Mouse (Mus musculus) cerebellum, adult 11-12 months (tissue): Measurements from ENCODE around the gene Nemf.
A peak's percentile ranks its signal among the peaks of the same experiment; 100 is the strongest.
"Not testable (repeated sequence)": the region's sequence is repeated elsewhere in the genome, so short reads cannot be mapped to it uniquely, and the experiment has no call there.

Experiments used
- DNase-seq: peaks from one replicate; pipeline ENCODE4 v3.0.0; 2022

Nemf gene

DNA sequence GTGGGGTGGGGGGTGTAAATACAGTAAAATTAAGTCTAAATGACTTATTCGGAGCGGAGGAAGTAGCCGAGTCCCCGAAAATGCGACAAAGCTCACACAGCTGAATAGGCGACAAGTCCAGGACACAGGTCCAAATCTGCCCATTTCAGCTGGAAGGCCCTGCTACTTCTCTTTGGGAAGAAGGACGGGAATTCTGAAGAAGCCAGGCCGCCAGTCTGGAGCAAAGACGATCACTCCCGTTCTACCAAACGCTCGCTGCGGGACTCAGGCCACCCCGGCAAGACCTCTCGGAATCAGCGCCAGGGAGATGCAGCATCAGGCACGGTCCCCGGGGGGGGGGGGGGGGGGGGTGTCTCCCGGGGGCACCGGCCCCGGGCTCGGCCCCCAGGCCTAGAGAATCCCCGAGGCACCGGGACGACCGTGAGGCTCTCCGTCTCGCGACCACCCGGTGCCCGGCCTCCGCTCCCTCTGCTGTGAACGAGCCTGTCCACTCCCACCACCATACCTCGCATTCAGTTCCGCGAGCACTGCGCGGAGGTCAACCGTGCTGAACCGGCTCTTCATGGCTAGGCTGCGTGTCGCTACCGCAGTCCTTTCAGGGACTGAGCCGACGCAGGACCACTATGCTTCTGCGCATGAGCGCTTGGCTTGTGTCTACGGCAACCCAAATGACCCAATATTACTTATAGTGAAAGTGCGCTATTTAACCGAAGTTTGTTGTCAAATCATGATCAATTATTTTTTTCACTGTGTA lies at the start of gene Nemf:
Gene Nemf, minus strand, starts transcription at position 620 of the 754 bp plus-strand sequence.
- peak; percentile 84 for DNase-seq

DNA sequence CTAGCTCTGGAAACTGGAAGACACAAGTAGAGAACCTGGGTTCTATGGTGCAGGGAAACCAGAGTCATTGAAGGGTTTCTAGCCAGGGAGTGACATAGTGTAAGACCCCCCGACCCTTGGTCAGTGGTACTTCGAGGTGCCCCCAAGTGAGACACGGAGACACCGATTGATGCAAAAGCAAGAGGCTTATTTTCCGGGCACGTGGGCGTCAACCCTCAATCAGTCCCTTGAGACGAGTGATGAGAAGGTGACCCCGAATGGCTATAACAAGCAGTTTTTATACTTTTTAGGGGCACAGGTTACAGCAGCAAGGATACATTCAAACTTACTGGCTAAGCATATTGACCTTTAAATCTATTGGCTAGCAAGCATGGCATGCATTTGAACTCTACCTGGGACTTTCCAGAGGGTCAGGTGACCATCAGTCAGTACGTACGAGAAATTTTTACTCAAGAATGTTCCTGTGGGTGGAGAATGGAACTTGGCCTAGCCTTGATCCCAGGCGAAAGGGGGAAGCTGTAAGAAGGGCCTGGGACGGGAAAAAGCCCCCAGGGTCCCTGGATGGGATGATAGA lies 45.7 kb upstream of the Nemf start:
- no peak for DNase-seq

DNA sequence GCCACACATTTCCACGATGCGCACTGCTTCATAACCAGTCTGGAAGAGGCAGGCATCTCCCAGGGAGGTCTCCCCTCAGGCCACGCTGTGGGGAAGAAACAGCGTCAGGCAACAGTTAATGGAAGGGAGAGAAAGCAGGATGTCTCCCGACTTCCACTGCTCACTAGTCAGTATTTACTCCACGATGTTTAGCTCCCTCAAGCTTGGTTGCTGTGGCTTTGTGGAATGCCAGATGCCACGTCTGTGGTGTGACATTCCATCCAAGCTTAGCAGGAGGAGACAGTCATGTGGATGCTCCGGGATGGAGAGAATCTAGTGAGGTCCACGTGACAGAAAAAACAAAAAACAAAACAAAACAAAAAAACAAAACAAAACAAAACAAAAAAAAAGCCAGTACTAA lies 45.1 kb upstream of the Nemf start:
- no peak for DNase-seq

DNA sequence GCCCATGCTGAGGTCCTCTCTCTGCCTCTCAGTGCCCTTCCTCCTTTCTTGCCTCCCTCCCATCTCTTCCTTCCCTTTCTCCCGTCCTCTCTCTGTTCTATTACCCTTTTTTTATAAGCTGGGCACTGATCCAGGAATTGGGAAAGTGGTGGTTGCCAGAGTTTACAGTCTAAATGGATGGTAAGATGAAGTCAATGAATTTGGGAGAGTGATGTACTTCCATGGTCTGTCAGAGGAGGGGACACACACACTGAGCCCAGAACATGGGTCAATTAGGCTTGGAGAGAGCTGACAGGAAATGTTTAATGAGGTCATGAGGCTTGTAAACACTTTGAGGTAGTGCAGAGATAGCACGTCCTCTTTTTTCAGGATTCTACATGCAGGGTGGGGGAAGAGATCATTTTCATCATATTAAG lies 43.9 kb upstream of the Nemf start:
- DNase-seq = no peak

DNA sequence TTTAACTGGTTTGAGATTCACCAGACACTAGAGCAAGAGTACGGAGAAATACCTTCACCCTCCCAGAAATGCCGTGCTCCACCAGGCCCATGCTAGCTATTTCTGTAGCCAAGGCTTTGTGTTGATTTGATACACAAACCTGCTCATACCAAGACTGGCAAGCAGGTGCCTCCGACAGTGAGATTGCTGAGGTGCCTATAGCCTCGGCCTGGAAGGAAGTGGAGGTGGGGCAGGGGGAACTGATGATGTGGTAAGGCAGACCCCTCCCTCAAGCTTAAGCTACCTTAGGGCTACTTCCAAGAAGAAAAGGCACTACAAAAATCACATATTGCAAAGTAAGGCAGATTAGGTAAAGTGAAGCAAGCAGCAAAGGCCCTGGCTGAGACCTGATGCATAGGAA lies 43.4 kb upstream of the Nemf start:
- no peak for DNase-seq

DNA sequence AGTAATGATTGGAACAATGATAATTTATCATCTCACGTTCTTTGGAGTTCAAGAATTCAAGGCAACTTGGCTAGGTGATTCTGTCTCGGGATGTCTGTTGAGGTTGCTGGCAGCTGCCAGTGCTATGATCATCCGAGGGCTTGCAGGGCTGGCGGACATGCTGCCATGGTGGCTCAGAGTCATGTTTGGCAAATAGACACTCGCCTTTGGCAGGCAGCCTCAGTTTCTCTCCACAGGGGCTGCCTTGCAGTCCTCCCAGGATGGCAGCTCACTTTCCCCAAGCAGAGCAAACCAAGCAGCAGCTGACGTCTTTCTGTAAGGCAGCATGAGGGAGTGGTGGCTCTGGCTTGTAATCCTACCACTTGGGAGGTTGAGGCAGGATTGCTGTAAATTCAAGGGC lies 37.5 kb upstream of the Nemf start:
- DNase-seq = peak; percentile 95

DNA sequence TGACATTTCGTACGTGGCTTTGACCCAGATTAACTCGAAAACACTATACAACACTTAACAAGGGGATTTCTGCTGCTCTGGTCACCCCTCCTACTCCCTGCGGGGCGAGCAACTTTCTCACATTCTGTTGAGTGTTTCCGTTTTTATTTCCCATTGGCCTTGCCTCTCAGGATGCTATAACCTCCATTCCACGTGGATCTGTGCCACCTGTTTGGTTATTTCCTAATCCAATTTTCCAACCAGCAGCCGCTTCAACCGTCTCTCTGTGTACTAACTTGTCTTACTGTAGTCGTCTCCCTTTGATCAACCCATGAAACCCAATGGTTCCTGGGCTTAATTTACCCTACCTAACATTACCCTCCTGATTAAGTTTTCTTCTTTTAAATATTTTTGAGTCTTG lies 36.1 kb upstream of the Nemf start:
- DNase-seq = no peak

DNA sequence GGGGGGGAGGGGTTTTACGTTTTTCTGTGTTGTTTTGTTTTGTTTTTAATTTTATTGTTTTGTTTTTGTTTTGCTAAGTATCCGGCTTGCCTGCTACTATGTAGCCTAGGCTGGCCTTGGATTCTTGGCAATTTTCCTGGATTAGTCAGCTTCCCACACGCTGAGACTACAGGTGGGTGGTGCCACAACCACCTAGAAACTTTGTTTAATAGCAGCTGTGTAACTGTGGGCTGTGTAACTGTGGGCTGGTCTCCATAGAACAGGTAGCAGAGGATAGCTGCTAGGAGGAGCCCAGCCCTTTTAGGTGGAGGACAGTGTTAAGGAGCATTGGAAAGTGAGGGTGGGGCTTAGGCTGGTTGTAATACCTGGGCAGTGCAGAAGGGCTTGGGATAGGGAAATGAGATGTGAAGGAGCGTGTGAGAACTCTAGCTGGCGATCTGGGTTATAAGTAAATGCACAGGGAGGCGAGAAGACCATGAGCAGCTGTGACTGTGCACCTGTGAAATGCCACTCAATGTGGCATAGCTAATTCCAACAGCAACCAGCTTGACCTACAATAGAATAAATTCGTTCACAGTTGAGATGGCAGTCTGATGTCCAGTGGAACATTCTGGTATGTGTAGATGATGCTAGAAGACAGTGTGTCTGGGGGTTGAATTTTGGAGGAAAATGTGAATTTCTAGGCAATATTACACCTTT lies 33.2 kb upstream of the Nemf start:
- DNase-seq = no peak

DNA sequence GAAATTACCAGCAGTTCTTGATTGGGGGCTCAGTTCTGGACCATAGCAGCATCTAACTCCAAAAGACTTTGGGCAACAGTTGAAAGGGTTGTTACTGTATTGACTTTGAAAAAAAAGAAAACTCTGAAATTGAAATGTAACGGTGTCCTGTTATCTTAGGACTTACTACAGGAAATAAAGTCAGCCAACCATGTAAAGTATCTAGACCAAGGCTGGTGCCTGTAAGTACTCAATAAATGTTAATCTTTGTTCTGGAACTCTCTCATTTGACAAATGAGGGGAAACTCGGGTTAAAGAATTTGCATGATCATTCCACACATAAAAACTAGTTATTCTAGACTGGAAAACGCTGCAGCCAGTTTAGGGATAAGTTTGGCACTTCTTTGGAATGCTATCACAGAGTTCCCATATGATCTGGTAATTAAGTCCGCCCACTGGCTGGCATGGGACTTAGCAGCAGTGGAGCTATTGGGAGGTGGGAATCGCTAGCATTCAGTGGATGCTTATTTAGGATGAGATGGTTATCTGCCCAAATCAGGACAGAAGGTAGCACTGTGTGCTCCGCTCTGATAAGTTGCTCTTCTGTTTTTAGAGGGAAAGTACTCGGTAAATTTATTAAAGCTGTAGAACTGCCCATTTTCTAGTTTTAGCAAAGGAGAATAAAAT lies 32.4 kb upstream of the Nemf start:
- DNase-seq = no peak

DNA sequence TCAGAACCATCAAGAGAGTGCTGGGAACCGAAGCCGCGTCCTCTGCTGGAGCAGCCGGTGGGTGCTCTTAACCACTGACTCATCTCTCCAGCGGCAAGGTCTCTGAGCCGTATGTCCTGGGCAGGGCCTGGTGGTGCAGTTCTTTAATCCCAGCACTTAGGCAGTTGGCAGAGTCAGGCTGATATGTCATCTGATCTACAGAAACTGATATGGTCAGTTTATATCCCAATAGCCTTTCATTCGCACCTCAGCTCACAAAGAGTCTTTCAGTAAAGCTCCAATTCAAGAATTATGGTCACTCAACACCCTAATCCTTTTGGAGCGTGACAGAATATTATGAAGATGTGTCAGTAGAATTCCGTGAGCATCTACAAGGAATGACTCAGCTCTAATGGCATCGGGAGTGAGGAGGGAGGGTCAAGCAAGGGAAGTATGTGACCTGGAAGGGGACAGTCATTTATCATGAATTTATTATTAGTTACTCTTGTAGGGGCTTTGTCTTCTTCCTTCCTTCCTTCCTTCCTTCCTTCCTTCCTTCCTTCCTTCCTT lies 31.4 kb upstream of the Nemf start:
- DNase-seq = no peak

DNA sequence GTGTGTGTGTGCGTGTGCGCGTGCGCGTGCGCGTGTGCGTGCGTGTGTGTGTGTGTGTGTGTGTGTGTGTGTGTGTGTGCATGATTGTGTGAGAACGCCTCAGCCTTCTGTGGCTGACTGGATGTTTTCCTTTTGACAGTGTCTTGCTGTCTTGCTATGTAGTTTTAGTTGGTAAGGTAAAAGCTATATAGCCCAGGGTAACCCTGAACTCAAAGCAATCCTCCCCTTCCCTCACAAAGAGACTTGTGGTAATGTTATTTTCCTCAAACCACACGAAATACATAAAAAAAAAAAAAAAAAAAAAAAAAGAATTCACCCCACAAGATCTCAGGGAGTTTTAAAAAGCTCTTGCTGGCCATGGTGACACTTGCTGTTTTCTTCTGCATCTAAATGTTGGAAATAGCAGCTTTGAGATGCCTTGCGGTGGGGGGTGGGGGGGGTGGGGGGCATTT lies 29.3 kb upstream of the Nemf start:
- not testable (repeated sequence) for DNase-seq

DNA sequence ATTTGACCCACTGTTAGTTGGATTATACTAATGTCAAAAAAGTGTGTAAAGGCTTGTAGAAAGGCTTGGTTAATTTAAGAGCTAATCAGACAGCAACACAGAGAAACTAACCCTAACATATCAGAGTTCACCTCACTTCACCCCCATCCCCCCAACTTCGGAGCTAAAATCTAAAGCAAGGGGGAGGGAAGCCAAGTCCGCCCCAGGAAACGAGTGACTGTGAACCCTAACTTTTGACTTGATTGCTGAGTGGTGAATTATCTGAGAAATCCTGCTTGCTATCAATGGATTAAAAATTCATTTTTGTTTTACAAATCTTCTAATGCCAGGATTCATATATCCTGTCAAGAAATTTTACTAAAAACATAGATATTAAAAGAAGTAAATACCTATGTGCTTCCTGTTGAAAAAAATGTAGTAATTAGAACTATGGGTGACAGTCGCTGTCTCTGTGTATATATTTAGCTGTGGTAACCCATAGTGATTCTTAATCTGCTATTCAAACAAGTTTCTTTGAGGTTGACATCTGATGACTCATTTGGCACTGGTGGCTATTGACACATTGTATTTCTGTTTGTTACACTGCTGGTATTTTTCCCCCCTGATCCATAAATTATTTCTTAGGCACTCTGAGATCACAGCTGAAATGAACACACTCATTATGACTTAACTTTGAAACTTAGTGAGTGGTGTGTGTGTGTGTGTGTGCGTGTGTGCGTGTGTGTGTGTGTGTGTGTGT lies 28.7 kb upstream of the Nemf start:
- no peak for DNase-seq

DNA sequence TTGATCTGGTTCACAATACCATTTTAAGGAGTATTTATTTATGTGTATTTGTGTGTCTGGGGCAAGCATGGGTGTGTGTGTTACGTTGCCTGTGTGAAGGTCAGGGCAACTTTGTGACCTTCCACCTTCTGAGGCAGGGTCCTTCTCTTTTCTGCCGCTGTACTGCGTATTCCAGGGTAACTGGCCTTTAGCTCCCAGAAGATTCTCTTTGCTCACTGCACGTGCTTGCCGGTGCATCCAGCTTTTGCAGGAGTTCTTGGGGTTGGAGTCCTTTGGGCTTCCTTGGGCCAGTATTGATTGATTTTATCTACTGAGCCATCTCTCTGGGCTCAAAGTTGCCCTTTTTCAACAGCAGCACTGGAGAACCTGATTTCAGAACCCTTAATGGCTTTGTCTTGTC lies 27.6 kb upstream of the Nemf start:
- no peak for DNase-seq

DNA sequence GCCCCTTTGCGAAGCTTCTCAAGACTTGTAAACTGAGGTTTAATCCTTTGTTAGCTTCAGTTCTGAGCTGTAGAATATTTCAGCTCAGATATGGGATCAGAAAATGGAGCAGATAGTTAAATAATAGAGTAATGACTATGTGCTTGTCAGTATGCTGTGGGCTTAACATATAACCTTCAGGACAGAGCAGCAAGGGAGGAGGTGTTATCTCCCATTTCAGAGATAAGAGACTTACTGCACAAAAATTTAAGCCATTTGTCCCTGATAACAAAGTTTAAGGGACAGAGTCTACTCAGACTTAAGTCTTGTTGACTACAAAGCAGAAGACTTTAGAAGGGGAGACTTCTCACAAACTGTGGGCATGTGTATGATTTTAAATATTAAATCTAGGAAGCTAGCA lies 25.9 kb upstream of the Nemf start:
- no peak for DNase-seq

DNA sequence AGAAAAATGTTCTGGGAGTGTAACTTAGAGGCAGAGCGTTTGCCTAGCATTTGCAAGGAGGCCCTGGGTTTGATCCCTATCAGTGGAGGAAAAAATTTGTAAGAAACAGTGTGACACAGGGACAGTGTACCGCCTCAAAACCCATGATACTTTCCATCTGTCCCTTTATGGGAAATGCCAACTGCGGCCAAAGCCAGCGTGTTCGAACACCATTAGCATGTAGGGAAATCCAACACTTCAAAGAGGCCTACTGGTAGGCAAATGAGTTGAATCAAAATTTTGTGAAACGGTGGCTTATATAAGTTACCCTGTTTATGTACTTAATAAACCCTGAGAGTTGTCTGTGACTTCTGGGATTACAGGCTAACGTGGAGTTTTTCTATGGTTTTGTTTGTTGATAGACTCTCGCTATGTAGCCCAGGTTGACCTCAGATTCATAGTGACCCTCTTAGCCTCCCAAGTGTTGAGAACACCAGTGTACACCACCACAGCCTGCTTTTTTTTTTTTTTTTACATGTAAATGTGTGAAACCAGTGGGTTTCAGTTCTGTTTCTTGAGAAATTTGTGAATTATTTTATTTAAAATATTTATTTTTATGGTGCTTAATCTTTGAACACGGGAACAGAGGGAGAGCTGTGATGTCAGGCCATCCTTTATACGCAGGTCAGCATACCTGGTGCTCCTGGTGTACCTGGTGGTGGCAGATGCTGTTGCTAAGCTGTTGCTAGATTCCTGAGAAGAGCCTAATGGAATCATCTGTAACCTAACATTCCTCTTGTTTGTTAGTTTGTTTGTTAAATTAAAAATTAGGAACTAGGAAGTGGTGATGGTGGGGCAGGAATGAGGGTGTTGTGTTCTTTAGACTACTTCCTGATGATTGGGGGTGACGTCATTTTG lies 21.8 kb upstream of the Nemf start:
- no peak for DNase-seq

DNA sequence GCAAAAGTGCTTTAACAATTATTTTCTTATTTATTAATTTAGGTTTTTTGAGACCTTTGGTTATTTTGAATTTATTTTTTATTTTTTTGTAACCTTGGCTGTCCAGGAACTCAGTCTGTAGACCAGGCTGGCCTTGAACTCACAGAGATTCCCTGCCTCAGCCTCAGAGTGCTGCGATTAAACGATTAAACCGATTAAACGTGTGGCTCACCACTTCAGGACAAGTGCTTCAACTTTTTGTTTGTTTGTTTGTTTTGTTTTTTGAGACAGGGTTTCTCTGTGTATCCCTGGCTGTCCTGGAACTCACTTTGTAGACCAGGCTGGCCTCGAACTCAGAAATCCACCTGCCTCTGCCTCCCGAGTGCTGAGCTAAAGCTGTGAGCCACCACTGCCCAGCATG lies 20.7 kb upstream of the Nemf start:
- DNase-seq = not testable (repeated sequence)

DNA sequence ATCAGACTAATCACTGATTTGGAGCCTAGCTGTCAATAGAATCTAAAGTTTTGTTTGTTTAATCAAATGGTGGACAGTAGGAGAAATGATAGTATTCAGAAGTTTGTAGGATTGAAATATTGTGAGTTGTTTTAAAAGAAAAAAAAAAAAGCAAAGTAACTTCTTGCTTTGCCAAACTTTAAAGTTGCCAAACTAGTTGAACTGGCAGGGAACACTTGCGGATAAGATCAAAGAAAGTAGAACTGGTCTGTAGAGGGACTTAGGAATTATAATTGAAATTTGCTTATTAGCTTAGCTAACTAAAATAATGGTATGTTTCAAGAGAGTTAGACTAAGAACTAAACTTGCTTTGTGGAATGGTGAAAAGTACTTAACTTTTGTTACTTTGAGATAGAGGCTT lies 20.2 kb upstream of the Nemf start:
- no peak for DNase-seq

DNA sequence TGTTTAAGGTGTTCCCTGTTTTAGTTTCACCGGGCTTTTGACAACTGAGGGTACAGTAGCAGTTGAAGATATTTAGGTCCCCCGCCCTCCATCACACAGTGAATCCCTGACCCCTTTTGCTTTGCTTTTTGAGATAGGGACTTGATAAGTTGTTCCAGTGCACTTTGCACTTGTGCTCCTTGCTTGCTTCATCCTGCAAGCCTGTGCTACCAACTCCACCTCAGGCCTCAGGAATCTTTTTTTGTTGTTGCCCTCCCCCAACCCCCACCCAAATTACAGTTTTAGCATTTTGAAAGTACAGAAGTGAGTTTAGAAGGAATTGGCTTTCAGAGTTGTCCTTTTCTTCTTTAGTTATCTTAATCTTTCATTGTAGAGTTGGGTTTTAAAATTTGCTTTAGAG lies 19.2 kb upstream of the Nemf start:
- no peak for DNase-seq

DNA sequence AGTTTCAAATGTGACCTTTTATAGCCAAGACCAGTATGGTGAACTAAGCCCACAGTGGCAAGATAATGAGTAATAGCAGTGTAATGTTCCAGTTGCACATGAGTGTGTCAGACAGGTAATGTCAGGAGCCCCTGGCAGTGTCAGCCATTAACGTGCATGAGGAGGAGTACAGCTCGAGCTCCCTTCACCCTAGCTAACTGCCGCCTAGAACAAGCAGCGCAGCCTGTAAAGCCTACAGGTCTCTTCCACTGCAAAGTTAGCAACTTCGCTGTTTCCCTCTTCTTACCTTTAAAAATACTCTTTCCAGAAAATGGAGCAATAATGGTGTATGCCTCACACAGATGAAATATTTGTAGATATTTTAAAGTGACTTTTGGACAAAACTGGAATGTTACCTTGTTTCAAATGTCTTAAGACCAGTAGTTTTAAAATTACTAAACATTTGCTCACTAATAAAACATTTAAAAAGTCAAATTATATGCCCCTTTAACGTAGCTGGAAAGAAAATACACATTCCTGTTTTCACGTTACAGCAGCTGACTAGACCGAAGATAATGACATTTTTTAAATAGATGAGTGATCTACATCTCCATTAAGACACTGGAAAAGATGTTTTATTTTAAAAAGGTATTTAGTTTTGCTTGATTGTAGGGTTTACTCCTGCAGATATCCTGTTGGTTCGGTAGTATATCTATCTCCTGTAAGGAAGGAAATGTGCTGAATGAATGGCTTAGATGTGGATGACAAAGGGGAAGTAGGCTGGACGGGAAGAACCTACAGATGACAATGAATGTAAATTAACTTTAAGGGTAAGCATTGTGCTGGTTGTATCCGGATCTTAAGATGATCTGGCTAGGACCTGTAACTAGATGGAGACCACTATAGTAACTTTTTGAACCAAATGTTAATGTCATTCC lies 17.1 kb upstream of the Nemf start:
- no peak for DNase-seq

DNA sequence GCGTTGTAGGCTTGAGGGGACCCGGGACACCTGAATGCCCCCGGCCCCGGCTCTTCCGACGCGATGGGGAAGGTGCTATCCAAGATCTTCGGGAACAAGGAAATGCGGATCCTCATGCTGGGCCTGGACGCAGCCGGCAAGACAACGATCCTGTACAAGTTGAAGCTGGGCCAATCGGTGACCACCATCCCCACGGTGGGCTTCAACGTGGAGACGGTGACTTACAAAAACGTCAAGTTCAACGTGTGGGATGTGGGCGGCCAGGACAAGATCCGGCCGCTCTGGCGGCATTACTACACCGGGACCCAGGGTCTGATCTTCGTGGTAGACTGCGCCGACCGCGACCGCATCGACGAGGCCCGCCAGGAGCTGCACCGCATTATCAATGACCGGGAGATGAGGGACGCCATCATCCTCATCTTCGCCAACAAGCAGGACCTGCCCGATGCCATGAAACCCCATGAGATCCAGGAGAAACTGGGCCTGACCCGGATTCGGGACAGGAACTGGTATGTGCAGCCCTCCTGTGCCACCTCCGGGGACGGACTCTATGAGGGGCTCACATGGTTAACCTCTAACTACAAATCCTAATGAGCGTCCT lies 15.9 kb upstream of the Nemf start:
- peak; percentile 63 for DNase-seq
